Mouse (Mus musculus): ENCODE results near the gene Vmn2r45. TPM values are rescaled to one million over a fixed set of nuclear protein-coding genes. Genes with fewer than 3 reads are reported as not detected.
"Not testable (repeated sequence)": the region's sequence is repeated elsewhere in the genome, so short reads cannot be mapped to it uniquely, and the experiment has no call there.

Vmn2r45 gene
- polyA plus RNA-seq (2015; fragmentation: Nextera tagmentation; extraction: Ambion mirVana), result not detected in 2 replicates

DNA sequence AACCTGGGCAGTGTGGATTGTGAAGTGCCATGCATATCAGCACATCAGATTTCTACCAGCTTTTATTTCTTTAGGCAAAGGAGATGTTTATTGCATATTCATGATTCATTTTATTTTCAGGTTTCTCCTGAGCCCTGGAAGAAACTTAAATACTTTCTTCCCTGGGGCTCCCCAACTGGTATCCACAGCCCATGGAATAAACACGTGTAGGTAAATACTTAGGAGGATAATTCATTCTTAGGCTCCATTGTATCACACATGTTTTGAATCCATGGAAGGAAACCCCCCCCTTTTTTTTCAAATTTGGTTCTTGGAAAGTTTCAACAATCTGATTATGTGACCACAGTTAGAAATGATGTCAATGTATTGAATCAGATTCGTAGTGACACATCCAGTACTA lies at the start of gene Vmn2r45:
TSS of gene Vmn2r45 (minus strand) at position 101 of the 400 bp plus-strand sequence.
- 46% methylated on average over 2 of the region's 2 CpGs for WGBS
- H3K9ac ChIP-seq (replicated peaks); ATAC-seq; H3K9me3 ChIP-seq; H3K27ac ChIP-seq; H3K27me3 ChIP-seq; H3K4me1 ChIP-seq (replicated peaks); H3K4me2 ChIP-seq (replicated peaks); H3K4me3 ChIP-seq (replicated peaks); H3K36me3 ChIP-seq: not testable (repeated sequence)

Other genes starting within 250 kb of the Vmn2r45 start
- not detected in 2 replicates for gene Vmn2r43, start 228.5 kb downstream of the Vmn2r45 start, polyA plus RNA-seq (2015; fragmentation: Nextera tagmentation; extraction: Ambion mirVana)
- gene Vmn2r44, start 105.7 kb downstream of the Vmn2r45 start, polyA plus RNA-seq (2015; fragmentation: Nextera tagmentation; extraction: Ambion mirVana), result not detected in 2 replicates

Data from midbrain, embryonic 13.5 days (tissue).